Mouse (Mus musculus) Patski (cell line): ENCODE data around the gene Tnk2. TPM values are rescaled to one million over a fixed set of nuclear protein-coding genes. Genes with fewer than 3 reads are reported as not detected.

Source experiments
- ATAC-seq: fragments of 100-300 bp; one replicate; pipeline ENCODE4 v1.8.0; 2021
- CTCF ChIA-PET: fragments of 350-600 bp; sonication (Branson Sonifier 250); formaldehyde crosslinking; loops from one replicate; lab custom pipeline; 2022; ENCODE audit warnings: inconsistent platforms; lab: Charles Lee
- POLR2A ChIA-PET: fragments of 350-600 bp; sonication (Branson Sonifier 250); formaldehyde crosslinking; loops from one replicate; lab custom pipeline; 2022; ENCODE audit warnings: antibody characterized with exemption, inconsistent platforms; lab: Charles Lee
- DNase-seq: peaks from one replicate; pipeline ENCODE4 v3.0.0-alpha.2; 2011; ENCODE audit warnings: low read depth, low spot score
- H3K27me3 ChIP-seq: fragments of 371-371 bp; one replicate; pipeline ENCODE4 v1.5.1; 2021
- CTCF ChIP-seq: fragments of 100-300 bp; IDR thresholded peaks from one replicate; pipeline ENCODE4 v1.5.1; 2021
- in situ Hi-C: fragments of 300-500 bp; cut with MboI; formaldehyde crosslinking; loops from 3 replicates; pipeline ENCODE4 v1.11.1; 2018; ENCODE audit warnings: low pct_unique_long_range_greater_than_20kb, mixed read lengths
- polyA plus RNA-seq: library from polyadenylated mRNA; unstranded; gene quantifications from one replicate; pipeline ENCODE4 v1.2.3, GENCODE M21; 2021

Tnk2 gene
- polyA plus RNA-seq, 1 experiment from 2014 or later: 72.0 TPM

GRCm38 (mm10) chr16:32685405-32685804 lies 41.7 kb downstream of the Tnk2 start:
- DNase-seq (no peak), ATAC-seq (no peak)
- in situ Hi-C loops: loop anchor here (5.0 kb wide), 2 partner anchors 53 to 173 kb away; no protein-coding TSS in a partner anchor
- no peaks in the 10 kb centered on the region for H3K27me3 ChIP-seq
- POLR2A ChIA-PET: interaction anchor here (0.6 to 0.7 kb wide), 2 partner anchors 24 to 143 kb away, joined by 3 to 6 read pairs; no protein-coding TSS in a partner anchor
- no peak for TF ChIP-seq CTCF
- CTCF ChIA-PET: interaction anchor here (1.1 to 4.6 kb wide), 4 partner anchors 8 to 50 kb away, joined by 3 to 40 read pairs (median 10); no protein-coding TSS in a partner anchor

- TF ChIP-seq CTCF: no peak
- POLR2A ChIA-PET: interaction anchor here (0.6 to 0.7 kb wide), 2 partner anchors 25 to 144 kb away, joined by 3 to 6 read pairs; no protein-coding TSS in a partner anchor
Observed at GRCm38 (mm10) chr16:32685998-32686397, 42.3 kb downstream of the Tnk2 start.

GRCm38 (mm10) chr16:32687221-32687620 lies 43.5 kb downstream of the Tnk2 start:
- TF ChIP-seq CTCF: no peak
- in situ Hi-C loops: loop anchor here (5.0 kb wide), 2 partner anchors 55 to 175 kb away; no protein-coding TSS in a partner anchor
- ChIA-PET CTCF (no interaction called here), POLR2A (interaction anchor here (0.7 kb wide), 1 partner anchor 119 kb away, joined by 3 read pairs; no protein-coding TSS in a partner anchor)
- H3K27me3 ChIP-seq: no peaks in the 10 kb centered on the region
- DNase-seq (no peak), ATAC-seq (no peak)

More at GRCm38 (mm10) chr16:32685998-32686397, 42.3 kb downstream of the Tnk2 start:
- CTCF ChIA-PET: interaction anchor here (1.5 to 4.6 kb wide), 2 partner anchors 26 to 48 kb away, joined by 7 to 40 read pairs; no protein-coding TSS in a partner anchor
- in situ Hi-C loops: loop anchor here (5.0 kb wide), 2 partner anchors 54 to 174 kb away; no protein-coding TSS in a partner anchor
- no peaks in the 10 kb centered on the region for H3K27me3 ChIP-seq
- DNase-seq (no peak), ATAC-seq (no peak)

- CTCF ChIA-PET: interaction anchor here (0.7 to 2.0 kb wide), 4 partner anchors 9 to 50 kb away, joined by 3 to 12 read pairs (median 5); no protein-coding TSS in a partner anchor
- H3K27me3 ChIP-seq: no peaks in the 10 kb centered on the region
- POLR2A ChIA-PET: no interaction called here
- ATAC-seq (no peak), DNase-seq (no peak)
- TF ChIP-seq CTCF: no peak
- in situ Hi-C loops: loop anchor here (5.0 kb wide), 2 partner anchors 56 to 176 kb away; no protein-coding TSS in a partner anchor
Observed at GRCm38 (mm10) chr16:32688770-32689169, 45.1 kb downstream of the Tnk2 start.

- ATAC-seq (peak; percentile 44), DNase-seq (no peak)
- ChIA-PET CTCF (interaction anchor here (1.0 to 2.0 kb wide), 4 partner anchors 8 to 51 kb away, joined by 3 to 12 read pairs (median 5); no protein-coding TSS in a partner anchor), POLR2A (no interaction called here)
- in situ Hi-C loops: loop anchor here (5.0 kb wide), 2 partner anchors 57 to 177 kb away; no protein-coding TSS in a partner anchor
- no peaks in the 10 kb centered on the region for H3K27me3 ChIP-seq
- TF ChIP-seq CTCF: no peak
Observed at GRCm38 (mm10) chr16:32689501-32689900, 45.8 kb downstream of the Tnk2 start.

- in situ Hi-C loops: loop anchor here (5.0 to 10.0 kb wide), 3 partner anchors 115 to 328 kb away; partner anchors contain the start of gene Smbd1
- ChIA-PET CTCF (interaction anchor here (0.8 to 3.0 kb wide), 18 partner anchors 8 to 187 kb away, joined by 3 to 12 read pairs (median 3); no protein-coding TSS in a partner anchor), POLR2A (no interaction called here)
- TF ChIP-seq CTCF: peak; percentile 90
- H3K27me3 ChIP-seq: no peaks in the 10 kb centered on the region
- ATAC-seq (peak; percentile 4), DNase-seq (no peak)
Observed at GRCm38 (mm10) chr16:32696841-32697464, 53.3 kb downstream of the Tnk2 start.

GRCm38 (mm10) chr16:32697665-32698446 lies 54.2 kb downstream of the Tnk2 start:
- ATAC-seq: no peak
- TF ChIP-seq CTCF: no peak
- POLR2A ChIA-PET: no interaction called here
- no peak for DNase-seq
- CTCF ChIA-PET: interaction anchor here (0.8 to 3.0 kb wide), 17 partner anchors 9 to 186 kb away, joined by 3 to 12 read pairs (median 3); no protein-coding TSS in a partner anchor
- no peaks in the 10 kb centered on the region for H3K27me3 ChIP-seq
- in situ Hi-C loops: loop anchor here (5.0 to 10.0 kb wide), 3 partner anchors 114 to 327 kb away; partner anchors contain the start of gene Smbd1

GRCm38 (mm10) chr16:32698550-32698949 lies 54.9 kb downstream of the Tnk2 start:
- TF ChIP-seq CTCF: no peak
- DNase-seq (no peak), ATAC-seq (no peak)
- no peaks in the 10 kb centered on the region for H3K27me3 ChIP-seq
- CTCF ChIA-PET: interaction anchor here (3.0 kb wide), 1 partner anchor 116 kb away, joined by 12 read pairs; no protein-coding TSS in a partner anchor
- in situ Hi-C loops: loop anchor here (5.0 to 10.0 kb wide), 3 partner anchors 114 to 326 kb away; partner anchors contain the start of gene Smbd1
- POLR2A ChIA-PET: no interaction called here

GRCm38 (mm10) chr16:32703312-32703912 lies 59.7 kb downstream of the Tnk2 start:
- CTCF ChIA-PET: interaction anchor here (1.6 kb wide), 1 partner anchor 204 kb away, joined by 3 read pairs; no protein-coding TSS in a partner anchor
- DNase-seq: no peak
- no peak for ATAC-seq
- in situ Hi-C loops: no loop called here
- POLR2A ChIA-PET: interaction anchor here (1.6 kb wide), 1 partner anchor 80 kb away, joined by 3 read pairs; no protein-coding TSS in a partner anchor
- no peaks in the 10 kb centered on the region for H3K27me3 ChIP-seq
- TF ChIP-seq CTCF: no peak
